Mouse (Mus musculus) megakaryocyte, embryonic 14.5 days (primary cell): ENCODE data around the gene Cdv3. TPM values are rescaled to one million over a fixed set of nuclear protein-coding genes. Genes with fewer than 3 reads are reported as not detected.
"Not testable (repeated sequence)": the region's sequence is repeated elsewhere in the genome, so short reads cannot be mapped to it uniquely, and the experiment has no call there.

Experiments
- H3K27me3 ChIP-seq: replicated peaks from 2 replicates; pipeline ENCODE3; 2012; ENCODE audit warnings: inconsistent platforms
- H3K36me3 ChIP-seq: replicated peaks from 2 replicates; pipeline ENCODE3; 2012; ENCODE audit warnings: low read length, inconsistent platforms, mixed read lengths
- H3K4me1 ChIP-seq: 2 replicates; pipeline ENCODE4 v1.6.1; 2012; ENCODE audit warnings: inconsistent platforms
- H3K4me3 ChIP-seq: replicated peaks from 2 replicates; pipeline ENCODE3; 2012; ENCODE audit warnings: moderate library complexity, mild to moderate bottlenecking, inconsistent platforms
- H3K9me3 ChIP-seq: 2 replicates; pipeline ENCODE4 v1.6.1; 2012; ENCODE audit warnings: inconsistent platforms
- FLI1 ChIP-seq: IDR thresholded peaks from 2 replicates; pipeline ENCODE4 v1.6.1; 2012; ENCODE audit warnings: low read length, inconsistent platforms, mixed read lengths
- GATA1 ChIP-seq: IDR thresholded peaks from 3 replicates; pipeline ENCODE4 v1.6.1; 2012; ENCODE audit warnings: mixed read lengths, low read length, inconsistent platforms, borderline replicate concordance
- polyA plus RNA-seq: library from polyadenylated mRNA; stranded (reverse); fragments of >175 nt; gene quantifications from 2 replicates; pipeline ENCODE4 v1.2.3, GENCODE M21; 2012; ENCODE audit warnings: low replicate concordance; ENCODE audit not compliant: insufficient read depth

Cdv3 gene
- polyA plus RNA-seq, 1 experiment, result 71.9 TPM

DNA sequence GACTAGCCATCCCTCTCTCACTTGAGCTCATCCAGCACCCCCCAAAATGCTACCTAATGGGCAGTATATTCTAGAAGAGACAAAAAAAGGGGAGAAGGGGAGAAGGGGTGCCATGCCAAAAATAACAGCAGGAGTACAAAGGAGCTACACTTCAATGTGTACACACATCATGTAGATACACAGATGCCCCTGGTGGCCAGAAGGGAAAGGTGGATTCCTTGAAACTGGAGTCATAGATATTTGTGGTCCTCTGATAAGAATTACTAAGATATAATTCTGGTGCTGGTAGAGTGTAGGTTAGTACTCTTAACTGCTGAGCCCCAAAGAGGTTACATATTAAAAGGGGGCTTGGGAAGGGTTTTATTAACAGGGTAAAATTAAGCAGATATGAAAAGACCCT, 7.7 kb downstream of the Cdv3 start:
- no peak overlapping the region for H3K4me3 ChIP-seq
- no peaks in the 10 kb centered on the region for H3K27me3 ChIP-seq
- H3K36me3 ChIP-seq, result peaks cover 64% of the 10 kb centered on the region

GRCm38 (mm10) chr9:103353500-103354260, 12.0 kb downstream of the Cdv3 start:
- not testable (repeated sequence) for H3K9me3 ChIP-seq, H3K4me3 ChIP-seq, H3K27me3 ChIP-seq
- Histone ChIP-seq H3K36me3 (peaks cover 70% of the 10 kb centered on the region), H3K4me1 (peaks cover 14% of the 10 kb centered on the region)

More for the DNA sequence above, 7.7 kb downstream of the Cdv3 start:
- H3K9me3 ChIP-seq, result no peaks in the 10 kb centered on the region
- H3K4me1 ChIP-seq, result peaks cover 25% of the 10 kb centered on the region; the same call in 1 of the 2 replicates
- TF ChIP-seq FLI1 (no peak), GATA1 (no peak)

DNA sequence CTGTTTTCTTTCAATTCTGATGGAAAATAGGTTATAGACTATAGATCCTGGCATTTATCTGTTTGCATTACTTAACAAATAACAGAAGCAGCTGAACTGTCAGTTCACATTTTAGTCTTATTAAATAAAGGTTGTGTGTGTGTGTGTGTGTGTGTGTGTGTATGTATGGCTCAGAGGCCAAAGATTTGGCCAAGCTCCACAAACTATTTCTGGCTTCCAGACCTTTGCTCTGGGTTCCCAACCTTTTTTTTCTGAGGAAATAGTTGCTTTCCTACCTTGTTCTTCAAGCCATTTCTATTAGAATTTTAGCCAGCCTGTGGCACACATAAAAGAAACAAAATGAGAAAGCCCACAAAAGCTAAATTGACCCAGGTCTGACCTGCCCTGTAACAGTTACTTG, 16.8 kb downstream of the Cdv3 start:
- TF ChIP-seq FLI1, result no peak
- no peak for TF ChIP-seq GATA1
- Histone ChIP-seq H3K27me3 (no peaks in the 10 kb centered on the region), H3K4me1 (peaks cover 27% of the 10 kb centered on the region), H3K9me3 (no peaks in the 10 kb centered on the region), H3K4me3 (no peak overlapping the region), H3K36me3 (peaks cover 83% of the 10 kb centered on the region)

DNA sequence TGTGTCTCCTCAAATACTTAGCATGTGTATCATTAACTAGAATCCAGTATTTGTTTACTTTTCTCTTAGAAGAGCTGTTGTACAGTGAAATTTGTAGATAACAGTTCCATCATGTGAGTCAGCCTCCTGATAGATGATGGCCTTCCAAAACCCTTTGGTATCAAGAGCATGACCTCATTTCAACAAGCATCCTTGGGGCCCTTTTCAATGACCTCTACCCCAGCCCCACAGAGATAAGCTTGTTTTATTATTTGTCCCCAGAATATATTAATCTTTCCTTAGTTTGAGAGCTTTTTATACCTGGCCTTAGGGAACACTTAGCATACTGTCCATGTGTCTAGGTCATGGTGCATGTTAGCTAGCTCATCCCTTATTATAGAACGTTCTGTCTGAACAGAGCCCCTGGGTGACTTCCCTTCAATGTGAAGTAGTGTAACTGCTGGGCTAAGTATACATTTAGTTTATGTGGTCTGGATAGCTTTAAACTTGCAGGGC, 17.6 kb downstream of the Cdv3 start:
- Histone ChIP-seq H3K9me3 (no peaks in the 10 kb centered on the region), H3K27me3 (no peaks in the 10 kb centered on the region), H3K4me3 (no peak overlapping the region), H3K4me1 (peaks cover 27% of the 10 kb centered on the region), H3K36me3 (peaks cover 91% of the 10 kb centered on the region)
- no peak for TF ChIP-seq FLI1
- TF ChIP-seq GATA1, result no peak

GRCm38 (mm10) chr9:103347045-103347444, 18.6 kb downstream of the Cdv3 start:
- Histone ChIP-seq H3K9me3 (no peaks in the 10 kb centered on the region), H3K36me3 (peaks cover 92% of the 10 kb centered on the region), H3K4me3 (no peak overlapping the region), H3K4me1 (peaks cover 27% of the 10 kb centered on the region), H3K27me3 (no peaks in the 10 kb centered on the region)
- TF ChIP-seq FLI1 (no peak), GATA1 (no peak)

DNA sequence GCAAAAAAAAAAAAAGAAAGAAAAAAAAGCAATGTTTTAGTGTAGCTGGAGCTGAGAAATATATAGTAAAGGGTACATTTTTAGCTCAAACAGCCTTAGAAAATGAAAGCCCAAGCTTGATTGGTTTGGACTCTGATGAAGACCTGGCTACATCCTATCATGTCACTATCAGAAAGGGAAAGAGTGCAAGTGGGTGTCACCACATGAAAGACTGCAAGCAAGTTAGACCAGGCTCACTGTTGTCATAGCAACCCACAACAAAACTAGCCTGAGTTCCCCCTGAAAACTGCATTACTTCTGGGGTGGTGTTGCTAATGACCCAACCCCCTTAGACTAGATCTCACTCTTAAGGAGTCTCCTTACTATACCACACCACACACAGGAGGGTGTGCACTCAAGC, 28.7 kb downstream of the Cdv3 start:
- H3K27me3 ChIP-seq, result no peaks in the 10 kb centered on the region
- H3K4me3 ChIP-seq, result no peak overlapping the region
- no peaks in the 10 kb centered on the region for H3K9me3 ChIP-seq
- TF ChIP-seq FLI1, result no peak
- TF ChIP-seq GATA1, result no peak
- peaks cover 92% of the 10 kb centered on the region for H3K36me3 ChIP-seq
- peaks cover 31% of the 10 kb centered on the region for H3K4me1 ChIP-seq

DNA sequence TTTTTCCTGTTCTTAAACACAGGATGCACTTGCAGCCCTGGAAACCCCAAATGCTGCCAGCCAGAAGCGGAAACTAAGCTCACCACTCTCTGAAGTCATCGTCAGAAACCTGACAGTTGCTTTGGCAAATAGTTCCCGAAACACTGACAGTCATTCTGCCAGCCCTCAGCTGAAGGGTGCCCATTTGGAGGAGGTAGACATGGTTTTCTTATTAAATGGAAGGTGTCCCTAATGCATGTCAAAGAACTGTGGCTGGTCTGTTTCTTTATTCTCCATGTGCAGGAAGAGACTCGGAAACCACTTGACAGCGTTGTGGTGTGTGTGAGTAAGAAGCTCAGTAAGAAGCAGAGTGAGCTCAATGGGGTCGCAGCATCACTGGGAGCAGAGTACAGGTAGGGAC, 33.0 kb downstream of the Cdv3 start:
- Histone ChIP-seq H3K4me3 (no peak overlapping the region), H3K9me3 (no peaks in the 10 kb centered on the region), H3K36me3 (peaks cover 97% of the 10 kb centered on the region), H3K4me1 (peaks cover 35% of the 10 kb centered on the region), H3K27me3 (no peaks in the 10 kb centered on the region)
- no peak for TF ChIP-seq GATA1
- no peak for TF ChIP-seq FLI1

DNA sequence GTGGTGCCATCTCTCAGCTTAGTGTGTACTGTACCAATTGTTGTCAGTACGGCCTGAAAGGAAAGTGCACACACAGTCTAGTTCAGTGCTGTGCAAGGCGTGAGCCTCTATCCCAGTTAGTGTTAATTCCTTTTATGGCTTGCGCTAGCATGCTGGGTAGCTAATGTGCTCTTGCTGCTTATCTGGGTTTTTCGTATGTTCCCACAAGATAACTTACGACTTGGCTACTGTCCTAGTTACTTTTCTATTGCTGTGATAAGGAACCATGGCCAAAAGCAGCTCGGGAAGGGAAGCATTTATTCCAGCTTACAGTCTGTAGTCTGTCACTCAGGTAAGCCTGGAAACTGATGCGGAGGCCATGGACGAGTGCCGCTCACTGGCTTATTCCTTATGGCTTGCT, 39.2 kb downstream of the Cdv3 start:
- H3K36me3 ChIP-seq, result peaks cover 96% of the 10 kb centered on the region
- H3K4me1 ChIP-seq, result peaks cover 11% of the 10 kb centered on the region
- H3K9me3 ChIP-seq, result peaks cover 14% of the 10 kb centered on the region
- H3K27me3 ChIP-seq, result no peaks in the 10 kb centered on the region
- TF ChIP-seq FLI1 (no peak), GATA1 (no peak)
- no peak overlapping the region for H3K4me3 ChIP-seq

GRCm38 (mm10) chr9:103324678-103325077, 41.0 kb downstream of the Cdv3 start:
- H3K4me3 ChIP-seq, result no peak overlapping the region
- H3K27me3 ChIP-seq, result no peaks in the 10 kb centered on the region
- peaks cover 7% of the 10 kb centered on the region for H3K4me1 ChIP-seq
- peaks cover 97% of the 10 kb centered on the region for H3K36me3 ChIP-seq
- no peak for TF ChIP-seq FLI1
- no peak for TF ChIP-seq GATA1
- H3K9me3 ChIP-seq, result peaks cover 14% of the 10 kb centered on the region

- Histone ChIP-seq H3K9me3 (no peaks in the 10 kb centered on the region), H3K4me3 (no peak overlapping the region), H3K4me1 (peaks cover 21% of the 10 kb centered on the region), H3K36me3 (peaks cover 75% of the 10 kb centered on the region), H3K27me3 (no peaks in the 10 kb centered on the region)
- TF ChIP-seq FLI1 (no peak), GATA1 (no peak)
Measured at GRCm38 (mm10) chr9:103309832-103310231, 55.8 kb downstream of the Cdv3 start.
